Mouse (Mus musculus) heart, postnatal 0 days (tissue): ENCODE measurements at regions not wholly inside any gene's neighbourhood (a gene's known extent, or its start where the extent isn't known, plus 50 kb on each side); places are given as distances from the start of the nearest gene placed in this dataset.

Experiments
- CTCF ChIP-seq: IDR thresholded peaks from 2 replicates; pipeline ENCODE4 v1.5.1; 2016; ENCODE audit warnings: antibody characterized with exemption, control low read depth, low read depth
- EP300 ChIP-seq: IDR thresholded peaks from 2 replicates; pipeline ENCODE4 v1.6.1; 2016; ENCODE audit warnings: antibody characterized with exemption, low read depth

DNA sequence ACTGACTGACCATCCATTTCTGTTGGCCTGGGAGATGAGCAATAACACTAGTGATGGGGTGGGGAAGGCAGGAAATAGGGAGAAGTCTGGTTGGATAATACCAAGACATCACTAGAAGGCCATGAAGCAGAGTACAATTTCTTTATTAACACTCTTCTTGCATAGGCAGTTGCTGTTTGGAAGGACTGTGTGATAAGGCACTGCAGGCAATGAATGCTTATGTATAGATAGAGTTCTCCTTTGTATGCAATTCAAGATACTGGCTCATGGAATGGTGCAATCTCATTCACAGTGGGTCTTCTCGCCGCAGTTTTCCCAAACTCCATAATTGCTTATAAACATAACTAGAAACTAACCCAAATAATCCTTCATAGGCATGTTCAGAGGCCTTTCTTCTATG lies 1426.1 kb upstream of the A1bg start:
- TF ChIP-seq CTCF (no peak), EP300 (no peak)
